Mouse (Mus musculus) liver, postnatal 0 days (tissue): Measurements from ENCODE around the gene Rgs14. TPM values are rescaled to one million over a fixed set of nuclear protein-coding genes. Genes with fewer than 3 reads are reported as not detected.

ENCODE experiments used
- ATAC-seq: fragments of 200-750 bp; cut with Nextera tagmentation; 2 replicates; pipeline ENCODE4 v1.8.0; 2017; ENCODE audit warnings: mild to moderate bottlenecking, moderate library complexity
- DNase-seq: peaks from one replicate; pipeline ENCODE4 v3.0.0-alpha.2; 2016
- H3K27ac ChIP-seq: fragments of 300-500 bp; sonication (generic); 2 replicates; pipeline ENCODE4 v1.5.1; 2014; ENCODE audit warnings: antibody characterized with exemption, moderate library complexity, mild to moderate bottlenecking, low read depth
- H3K27me3 ChIP-seq: fragments of 300-500 bp; sonication (generic); 2 replicates; pipeline ENCODE4 v1.6.1; 2014; ENCODE audit warnings: low read length, control low read depth, mixed read lengths; ENCODE audit not compliant: insufficient read depth
- H3K36me3 ChIP-seq: fragments of 300-500 bp; sonication (generic); replicated peaks from 2 replicates; pipeline ENCODE4 v1.6.1; 2014; ENCODE audit warnings: mild to moderate bottlenecking, control low read depth, low read length, moderate library complexity, mixed read lengths; ENCODE audit not compliant: insufficient read depth
- H3K4me1 ChIP-seq: fragments of 300-500 bp; sonication (generic); 2 replicates; pipeline ENCODE4 v1.6.1; 2014; ENCODE audit warnings: antibody characterized with exemption, mild to moderate bottlenecking, control low read depth; ENCODE audit not compliant: insufficient read depth
- H3K4me2 ChIP-seq: fragments of 300-500 bp; sonication (generic); 2 replicates; pipeline ENCODE4 v1.6.1; 2014; ENCODE audit warnings: low read depth, mild to moderate bottlenecking, low read length, moderate library complexity, mixed read lengths
- H3K4me3 ChIP-seq: fragments of 300-500 bp; sonication (generic); 2 replicates; pipeline ENCODE4 v1.5.1; 2014; ENCODE audit warnings: low read depth, low read length
- H3K9ac ChIP-seq: fragments of 300-500 bp; sonication (generic); replicated peaks from 2 replicates; pipeline ENCODE4 v1.6.1; 2014; ENCODE audit warnings: mild to moderate bottlenecking, moderate library complexity
- H3K9me3 ChIP-seq: fragments of 300-500 bp; sonication (generic); 2 replicates; pipeline ENCODE4 v1.6.1; 2016; ENCODE audit warnings: mild to moderate bottlenecking, control low read depth, low read length, mixed read lengths
- CTCF ChIP-seq: sonication (generic); IDR thresholded peaks from 2 replicates; pipeline ENCODE4 v1.5.1; 2016; ENCODE audit warnings: antibody characterized with exemption, low read depth
- EP300 ChIP-seq: IDR thresholded peaks from 2 replicates; pipeline ENCODE4 v1.6.1; 2016; ENCODE audit warnings: antibody characterized with exemption, low read depth, mild to moderate bottlenecking
- WGBS: fragments of 180-500 bp; shearing (Covaris S2); extraction: QIAGEN DNeasy Blood & Tissue Kit; methylation state at CpG from one replicate; pipeline ENCODE4 v1.1.7; 2014; ENCODE audit not compliant: insufficient replicate concordance; 5-methylcytosine and 5-hydroxymethylcytosine counted together
- polyA plus RNA-seq: library from polyadenylated mRNA; unstranded; fragments of >200 nt; fragmentation: Nextera tagmentation; extraction: Ambion mirVana; gene quantifications from 2 replicates; pipeline ENCODE4 v1.2.1, GENCODE M21; 2015

Gene Rgs14
- polyA plus RNA-seq, 1 experiment from 2014 or later: 3.1 TPM

DNA sequence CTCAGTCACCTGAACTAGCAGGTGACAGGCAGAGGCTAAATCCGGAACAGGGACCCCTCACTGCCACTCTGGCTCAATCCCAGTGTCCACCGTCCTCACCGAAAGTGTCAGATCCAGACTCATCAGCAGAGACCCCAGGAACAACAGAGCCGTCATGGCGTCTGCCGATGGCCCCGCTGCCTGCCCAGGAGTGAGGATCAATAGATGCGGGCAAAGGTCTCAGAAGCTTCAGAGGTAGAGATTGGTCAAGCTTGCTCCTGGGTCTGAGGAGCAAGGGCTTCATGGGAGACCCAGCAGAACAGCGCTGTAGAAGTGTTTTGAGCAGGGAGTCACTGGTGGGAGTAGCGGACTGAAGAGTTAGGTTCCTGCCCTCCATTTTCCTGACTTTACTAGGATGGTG is 57.1 kb downstream of the Rgs14 start, which contains the start of gene F12:
Gene F12 (minus strand): TSS at position 181 of the 400 bp plus-strand sequence.
- Histone ChIP-seq H3K36me3 (no peaks in the 10 kb centered on the region), H3K27ac (peak within 1 kb of the TSS; percentile 77), H3K4me1 (peaks cover 20% of the 10 kb centered on the region), H3K9me3 (no peaks in the 10 kb centered on the region), H3K4me3 (peak within 1 kb of the TSS; percentile 45), H3K27me3 (peaks cover 5% of the 10 kb centered on the region), H3K9ac (peak within 1 kb of the TSS; percentile 59), H3K4me2 (peak within 1 kb of the TSS; percentile 55)
- 70% methylated on average over 10 of the region's 10 CpGs for WGBS
- TF ChIP-seq EP300 (no peak), CTCF (no peak)
- ATAC-seq (peak; percentile 43; the same call in 1 of the 2 replicates), DNase-seq (peak; percentile 55)

DNA sequence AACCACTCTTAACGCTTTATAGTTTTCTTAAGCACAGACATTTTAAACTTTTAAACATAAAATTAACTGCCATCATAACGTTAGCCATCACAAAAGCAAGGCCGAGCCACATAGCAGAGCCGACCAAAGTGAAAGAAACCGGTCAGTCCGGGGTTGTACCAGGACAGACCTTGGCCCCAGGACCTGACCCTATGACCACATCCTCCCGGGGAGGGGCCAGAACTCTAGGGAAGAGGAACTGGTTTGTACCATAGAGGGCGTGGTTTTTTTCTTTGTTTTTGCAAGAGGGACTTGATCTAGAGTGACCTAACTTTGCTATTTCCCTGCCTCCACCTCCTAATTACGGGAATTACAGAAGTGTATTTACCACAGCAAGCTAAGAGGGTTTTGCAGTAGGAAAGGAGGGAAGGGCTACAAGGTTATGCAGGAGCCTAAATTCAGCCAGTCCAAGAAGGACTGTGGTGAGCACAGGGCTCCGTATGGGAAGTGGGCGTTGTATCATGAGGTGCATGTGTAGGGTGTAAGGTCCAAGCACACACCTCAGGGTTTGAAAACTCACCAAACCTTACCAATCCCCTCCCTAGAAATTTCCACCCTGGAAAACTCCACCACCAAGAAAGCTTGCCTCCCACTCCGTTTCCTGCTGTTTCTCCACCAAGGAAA is 59.8 kb downstream of the Rgs14 start:
- DNase-seq: peak; percentile 83
- peaks cover 20% of the 10 kb centered on the region for H3K4me1 ChIP-seq
- H3K4me3 ChIP-seq: no peak overlapping the region
- H3K27ac ChIP-seq: peak overlapping the region; percentile 81
- H3K27me3 ChIP-seq: no peaks in the 10 kb centered on the region
- no peaks in the 10 kb centered on the region for H3K36me3 ChIP-seq
- peak overlapping the region; percentile 48 for H3K4me2 ChIP-seq
- 29% methylated on average over 12 of the region's 12 CpGs for WGBS
- TF ChIP-seq EP300 (peak; percentile 64; the same call in 1 of the 2 replicates), CTCF (peak; percentile 14; the same call in 1 of the 2 replicates)
- no peaks in the 10 kb centered on the region for H3K9me3 ChIP-seq
- peak; percentile 92 for ATAC-seq
- H3K9ac ChIP-seq: no peak overlapping the region

GRCm38 (mm10) chr13:55430566-55430965 is 61.0 kb downstream of the Rgs14 start:
- Histone ChIP-seq H3K36me3 (no peaks in the 10 kb centered on the region), H3K4me1 (peaks cover 20% of the 10 kb centered on the region), H3K4me2 (no peak overlapping the region), H3K9ac (no peak overlapping the region), H3K9me3 (no peaks in the 10 kb centered on the region), H3K4me3 (no peak overlapping the region), H3K27me3 (no peaks in the 10 kb centered on the region), H3K27ac (no peak overlapping the region)
- no peak for TF ChIP-seq EP300
- TF ChIP-seq CTCF: no peak
- no peak for DNase-seq
- ATAC-seq: no peak
- 89% methylated on average over 2 of the region's 2 CpGs for WGBS

DNA sequence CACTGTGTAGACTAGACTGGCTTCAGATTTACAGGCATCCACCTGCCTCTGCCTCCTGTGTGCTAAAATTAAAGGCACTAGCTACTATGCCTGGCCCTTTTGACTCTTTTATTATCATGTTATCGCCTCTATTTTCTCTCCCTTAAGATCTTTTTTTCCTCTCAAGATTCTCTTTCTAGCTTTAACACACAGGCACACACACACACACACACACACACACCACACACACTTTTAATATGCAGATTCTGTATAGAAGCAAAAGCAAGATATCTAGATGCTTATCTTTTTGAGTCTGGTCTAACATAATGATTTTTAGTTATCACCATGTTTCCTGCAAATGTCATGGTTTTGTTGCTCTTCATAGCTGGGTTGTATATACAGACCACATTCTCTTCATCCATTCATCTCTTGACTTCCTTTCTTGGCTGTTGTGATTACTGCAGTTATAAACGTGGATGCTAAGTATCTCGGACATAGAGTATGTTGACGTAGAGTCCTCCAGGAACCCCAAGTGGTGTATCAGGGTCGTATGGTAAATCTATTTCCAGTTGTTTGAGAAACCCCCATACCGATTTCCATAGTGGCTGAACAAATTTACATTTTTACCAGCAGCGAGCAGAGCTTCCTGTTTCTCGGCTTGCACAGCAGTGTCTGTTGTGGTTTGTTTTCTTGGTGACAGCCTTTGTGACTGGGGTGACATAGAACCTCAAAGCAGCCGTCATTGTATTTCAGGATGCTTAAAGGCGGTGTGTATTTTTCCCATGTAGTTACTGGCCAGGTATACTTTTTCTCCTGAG is 62.6 kb downstream of the Rgs14 start:
- peaks cover 16% of the 10 kb centered on the region for H3K4me1 ChIP-seq
- no peaks in the 10 kb centered on the region for H3K9me3 ChIP-seq
- no peak overlapping the region for H3K4me2 ChIP-seq
- H3K27me3 ChIP-seq: no peaks in the 10 kb centered on the region
- H3K4me3 ChIP-seq: no peak overlapping the region
- H3K27ac ChIP-seq: peak overlapping the region; percentile 49; the same call in 1 of the 2 replicates
- WGBS: 28% methylated on average over 10 of the region's 10 CpGs
- TF ChIP-seq EP300: no peak
- TF ChIP-seq CTCF: no peak
- no peak for ATAC-seq
- H3K36me3 ChIP-seq: no peaks in the 10 kb centered on the region
- no peak overlapping the region for H3K9ac ChIP-seq
- no peak for DNase-seq

Other genes with a start within 250 kb of the Rgs14 start
- gene Gm17617, start 236.2 kb upstream of the Rgs14 start, polyA plus RNA-seq: not detected in 2 replicates
- 4.9 and 5.1 TPM in 2 replicates for gene Fgfr4, start 217.1 kb upstream of the Rgs14 start, polyA plus RNA-seq
- gene Nsd1, start 159.9 kb upstream of the Rgs14 start, polyA plus RNA-seq: 18.6 and 20.6 TPM in 2 replicates
- 196 and 213 TPM in 2 replicates for gene Prelid1, start 49.2 kb upstream of the Rgs14 start, polyA plus RNA-seq
- gene Rab24, start 47.8 kb upstream of the Rgs14 start, polyA plus RNA-seq: 38.7 and 39.6 TPM in 2 replicates
- gene Mxd3, start 39.9 kb upstream of the Rgs14 start, polyA plus RNA-seq: 14.0 and 15.9 TPM in 2 replicates
- 50.5 and 56.0 TPM in 2 replicates for gene Lman2, start 6.9 kb upstream of the Rgs14 start, polyA plus RNA-seq
- gene Slc34a1, start 28.5 kb downstream of the Rgs14 start, polyA plus RNA-seq: not detected in 2 replicates
- gene Pfn3, start 45.5 kb downstream of the Rgs14 start, polyA plus RNA-seq: not detected in 2 replicates
- gene F12, start 57.1 kb downstream of the Rgs14 start, polyA plus RNA-seq: 403 and 418 TPM in 2 replicates
- 15.9 and 16.7 TPM in 2 replicates for gene Grk6, start 75.3 kb downstream of the Rgs14 start, polyA plus RNA-seq
- gene Prr7, start 94.5 kb downstream of the Rgs14 start, polyA plus RNA-seq: not detected in 2 replicates
- gene Dbn1, start 118.4 kb downstream of the Rgs14 start, polyA plus RNA-seq: 4.1 and 4.2 TPM in 2 replicates
- 15.9 and 17.0 TPM in 2 replicates for gene Pdlim7, start 143.9 kb downstream of the Rgs14 start, polyA plus RNA-seq
- 18.1 and 20.2 TPM in 2 replicates for gene Dok3, start 159.6 kb downstream of the Rgs14 start, polyA plus RNA-seq
- 17.0 and 17.2 TPM in 2 replicates for gene Ddx41, start 166.9 kb downstream of the Rgs14 start, polyA plus RNA-seq
- 5.0 and 5.3 TPM in 2 replicates for gene Fam193b, start 201.4 kb downstream of the Rgs14 start, polyA plus RNA-seq
- gene Tmed9, start 204.0 kb downstream of the Rgs14 start, polyA plus RNA-seq: 45.1 and 46.6 TPM in 2 replicates
- gene B4galt7, start 230.2 kb downstream of the Rgs14 start, polyA plus RNA-seq: 5.4 and 6.4 TPM in 2 replicates